Mouse (Mus musculus): ENCODE data around the gene Vmn1r191.
A peak's percentile ranks its signal among the peaks of the same experiment; 100 is the strongest.
"Not testable (repeated sequence)": the region's sequence is repeated elsewhere in the genome, so short reads cannot be mapped to it uniquely, and the experiment has no call there.

Gene Vmn1r191

DNA sequence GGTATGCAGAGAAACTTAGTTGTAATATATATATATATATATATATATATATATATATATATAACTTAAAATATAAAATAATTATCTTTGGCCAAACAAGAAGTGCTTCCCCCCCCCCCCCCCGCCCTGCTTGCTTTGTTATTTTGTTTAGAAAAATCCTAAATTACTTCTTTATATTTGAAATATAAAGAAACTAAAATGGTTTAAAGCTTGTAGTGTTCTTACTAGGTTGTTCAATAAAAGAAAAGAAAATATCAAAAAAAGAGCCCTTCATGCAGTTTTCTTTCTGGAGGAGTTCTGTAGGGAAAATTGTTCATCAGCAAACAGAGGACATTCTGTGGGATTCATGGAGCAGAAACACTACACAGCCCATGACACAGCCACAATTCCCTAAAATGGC, at the start of gene Vmn1r191:
TSS of gene Vmn1r191 (minus strand) at position 101 of the 400 bp plus-strand sequence.
- DNase-seq (ENCODE audit: low read depth, low spot score) = no peak

DNA sequence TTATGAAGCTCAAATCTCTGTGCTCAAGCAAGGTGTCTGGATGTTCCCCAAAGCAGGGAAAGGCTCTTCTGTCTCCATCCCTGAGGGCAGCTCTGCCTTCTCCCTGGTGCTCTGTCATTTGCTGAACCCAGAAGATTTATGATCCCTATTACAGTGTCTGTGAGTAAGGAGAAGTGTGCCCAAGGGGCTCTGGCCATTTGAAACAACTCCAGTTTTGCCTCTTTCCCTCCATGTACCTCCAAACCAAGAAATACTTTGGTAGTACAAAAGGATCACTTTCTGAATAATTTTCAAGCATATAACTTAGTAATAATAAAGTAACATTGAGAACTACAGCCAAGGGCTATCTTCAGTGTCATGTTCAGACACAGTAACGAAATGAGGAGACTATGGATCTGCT, 39.3 kb upstream of the Vmn1r191 start, which contains the start of gene Vmn1r193:
TSS of gene Vmn1r193 (minus strand) at position 101 of the 400 bp plus-strand sequence.
- not testable (repeated sequence) for DNase-seq (ENCODE audit: low read depth, low spot score)

DNA sequence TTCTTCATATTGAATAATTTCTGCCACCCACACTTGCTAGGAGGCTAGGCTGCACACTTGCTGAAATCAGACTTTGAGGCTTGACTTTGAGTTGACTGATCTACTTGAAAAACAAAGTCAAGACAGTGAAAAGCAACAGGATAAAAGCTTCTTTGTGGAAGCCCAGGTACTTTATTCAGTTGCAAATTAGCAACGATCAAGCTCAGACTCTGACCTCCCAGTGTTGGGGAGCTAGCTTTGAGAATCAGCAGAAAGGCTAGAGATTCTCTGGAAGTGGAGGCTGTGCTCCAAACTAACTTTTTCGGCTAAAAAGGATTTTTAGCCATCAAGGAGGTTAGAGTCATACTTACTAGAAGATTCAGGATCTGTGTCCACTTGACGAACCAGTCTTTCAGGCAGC, 9.0 kb upstream of the Vmn1r191 start:
- DNase-seq (ENCODE audit: low read depth, low spot score) = peak; percentile 61

DNA sequence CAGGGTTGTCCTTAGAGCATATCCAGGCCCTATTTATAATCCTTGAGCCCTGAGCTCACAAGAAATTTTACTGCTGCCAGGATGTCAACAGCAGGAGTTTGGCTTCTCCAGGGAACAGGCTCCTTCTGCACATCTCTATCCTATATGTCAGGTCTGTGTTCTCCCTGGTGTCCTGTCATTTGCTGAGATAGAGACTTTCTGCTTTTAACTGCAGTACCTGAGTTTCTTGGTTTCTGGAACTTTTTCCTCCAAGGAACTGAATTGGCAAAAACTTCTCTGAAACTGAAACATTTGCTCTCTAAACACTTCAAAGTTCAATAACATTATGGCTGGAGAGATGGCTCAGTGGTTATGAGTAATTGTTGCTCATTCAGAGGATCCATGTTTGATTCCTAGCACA, 7.3 kb upstream of the Vmn1r191 start, which contains the start of gene Vmn1r192:
TSS of gene Vmn1r192 (minus strand) at position 101 of the 400 bp plus-strand sequence.
- DNase-seq (ENCODE audit: low read depth, low spot score) = no peak

DNA sequence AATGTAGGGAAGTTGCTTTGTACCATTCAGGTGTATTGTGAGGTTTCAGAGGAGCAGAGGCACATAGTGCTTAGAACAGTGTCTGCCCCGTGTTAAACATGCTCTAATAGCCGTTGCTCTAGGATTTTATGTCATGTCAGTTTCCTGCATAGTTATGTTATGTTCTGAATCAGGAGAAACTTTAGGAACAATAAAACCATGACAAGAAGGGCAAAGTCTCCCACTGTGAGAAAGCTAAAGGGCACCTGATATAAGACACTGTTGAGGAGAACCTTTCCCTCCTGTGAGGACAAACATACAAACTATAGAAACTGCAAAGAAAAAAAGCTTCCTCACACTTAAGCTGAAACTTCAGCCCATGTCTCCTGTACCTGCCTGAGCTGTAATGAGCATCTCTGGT, 6.6 kb upstream of the Vmn1r191 start:
- no peak for DNase-seq (ENCODE audit: low read depth, low spot score)

DNA sequence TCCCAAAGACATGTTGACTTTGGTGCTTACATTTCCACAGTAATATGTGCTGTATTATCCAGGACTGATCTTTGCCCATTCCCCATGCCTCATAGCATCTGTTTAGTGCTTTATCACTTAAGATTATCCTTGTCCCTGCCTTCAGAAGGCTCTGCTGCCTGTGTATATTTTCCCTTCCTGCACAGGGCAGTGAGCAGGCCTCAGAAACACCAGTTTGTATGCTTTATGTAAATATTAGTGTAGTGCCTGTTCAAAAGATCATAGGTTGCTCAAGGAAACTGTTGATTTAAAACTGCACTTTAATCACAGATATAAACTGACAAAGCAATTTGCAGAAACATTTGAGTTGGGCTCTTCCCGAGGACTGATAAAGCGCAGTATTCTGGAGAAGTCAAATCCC, 5.5 kb upstream of the Vmn1r191 start:
- no peak for DNase-seq (ENCODE audit: low read depth, low spot score)

DNA sequence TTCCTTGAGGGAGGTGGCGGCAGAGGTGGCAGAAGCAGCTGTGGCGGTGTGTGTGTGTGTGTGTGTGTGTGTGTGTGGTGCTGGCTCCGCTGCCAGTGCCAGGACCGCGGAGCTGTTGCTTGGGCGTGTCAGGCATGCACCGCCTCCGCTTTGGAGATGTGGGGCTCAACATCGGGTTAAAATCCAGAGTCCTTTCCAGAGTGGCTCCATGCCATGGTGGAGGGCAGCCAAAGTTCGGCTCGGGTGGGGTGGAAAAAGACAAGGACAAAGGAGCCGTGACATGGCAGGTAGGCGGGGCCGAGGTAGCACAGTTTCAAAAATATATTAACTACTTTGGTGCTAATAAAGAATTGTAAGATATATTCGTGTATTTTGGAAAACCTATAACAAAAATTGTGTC, 15.4 kb downstream of the Vmn1r191 start:
- peak; percentile 36 for DNase-seq (ENCODE audit: low read depth, low spot score)

DNA sequence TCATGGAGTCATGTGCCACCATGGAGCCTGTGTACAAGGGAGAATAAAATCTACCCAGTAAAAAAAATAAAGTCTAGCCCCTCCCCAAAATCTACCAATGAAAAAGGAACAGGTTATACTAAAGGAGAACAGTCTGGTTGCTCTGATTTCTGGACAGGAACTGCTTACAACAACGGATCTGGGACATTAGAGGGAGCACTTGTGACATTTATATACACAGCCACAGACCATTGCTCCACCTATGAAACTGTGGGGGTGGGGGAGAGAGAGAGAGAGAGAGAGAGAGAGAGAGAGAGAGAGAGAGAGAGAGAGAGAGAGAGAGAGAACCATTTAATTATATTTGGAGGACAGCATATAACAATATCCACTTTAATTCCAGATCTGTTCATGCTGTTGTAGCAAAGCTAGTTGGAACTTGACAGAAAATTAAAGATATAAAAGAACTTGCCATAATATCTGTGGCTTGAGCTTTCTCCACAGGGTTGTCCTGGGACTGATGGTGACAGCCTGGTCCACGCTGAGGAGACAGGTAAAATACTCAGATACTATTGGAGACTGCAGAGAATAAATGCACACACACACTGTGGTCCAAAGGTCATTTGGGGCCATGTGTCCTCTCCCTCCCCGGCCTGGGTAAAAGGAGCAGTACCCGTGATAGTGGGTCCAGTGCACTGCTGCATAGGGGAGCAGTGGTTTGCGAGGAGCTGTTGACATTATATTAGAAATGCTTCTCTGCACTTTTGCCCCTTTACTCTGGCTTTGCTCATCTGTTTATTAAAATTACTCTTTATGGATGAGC, 47.1 kb downstream of the Vmn1r191 start:
- not testable (repeated sequence) for DNase-seq (ENCODE audit: low read depth, low spot score)

All from ZHBTc4 (cell line).